Mouse (Mus musculus) urinary bladder, postnatal 14 days (tissue): Measurements from ENCODE around the gene Trim10.
A peak's percentile ranks its signal among the peaks of the same experiment; 100 is the strongest.

Experiments used
- DNase-seq: peaks from one replicate; pipeline ENCODE4 v3.0.0; 2021; ENCODE audit warnings: low spot score

Trim10 gene

DNA sequence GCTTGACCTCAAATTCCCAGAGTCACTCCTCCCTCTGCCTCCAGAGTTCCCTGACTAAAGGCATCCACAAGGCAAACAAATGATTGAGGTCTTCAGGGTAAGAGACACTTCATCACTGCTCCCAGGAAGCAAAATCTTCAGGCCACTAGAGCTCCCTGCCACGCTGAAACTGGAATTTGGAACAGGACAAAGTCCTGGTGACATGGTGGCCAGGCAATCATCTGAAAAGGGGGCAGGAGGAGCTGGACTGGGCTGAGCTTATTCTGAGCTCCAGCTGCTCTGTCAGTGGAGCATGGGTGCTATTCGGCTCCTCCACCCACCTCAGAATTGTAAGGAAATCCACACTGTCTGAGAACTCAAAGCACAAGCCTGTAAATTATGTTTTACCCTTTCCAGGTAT lies 42.7 kb downstream of the Trim10 start:
- no peak for DNase-seq

DNA sequence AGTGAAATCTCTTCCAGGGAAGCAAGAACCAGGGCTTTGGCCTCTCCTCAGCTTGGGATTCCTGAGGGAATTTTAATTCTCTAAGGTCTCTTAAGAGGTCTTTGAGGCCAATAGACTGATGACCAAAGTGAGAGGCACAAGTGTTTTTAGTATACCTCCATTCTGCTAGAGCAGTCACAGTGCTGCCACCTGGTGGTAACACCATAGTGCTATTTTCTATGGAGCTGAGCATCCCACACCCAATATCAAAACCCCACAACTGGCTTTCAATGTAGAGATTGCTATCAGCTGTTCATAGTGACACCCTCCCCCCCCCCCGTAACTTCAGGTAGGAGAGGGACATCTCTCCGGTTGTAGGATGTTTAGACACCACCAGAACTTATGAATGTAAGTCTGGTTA lies 44.7 kb downstream of the Trim10 start:
- DNase-seq = peak; percentile 83

DNA sequence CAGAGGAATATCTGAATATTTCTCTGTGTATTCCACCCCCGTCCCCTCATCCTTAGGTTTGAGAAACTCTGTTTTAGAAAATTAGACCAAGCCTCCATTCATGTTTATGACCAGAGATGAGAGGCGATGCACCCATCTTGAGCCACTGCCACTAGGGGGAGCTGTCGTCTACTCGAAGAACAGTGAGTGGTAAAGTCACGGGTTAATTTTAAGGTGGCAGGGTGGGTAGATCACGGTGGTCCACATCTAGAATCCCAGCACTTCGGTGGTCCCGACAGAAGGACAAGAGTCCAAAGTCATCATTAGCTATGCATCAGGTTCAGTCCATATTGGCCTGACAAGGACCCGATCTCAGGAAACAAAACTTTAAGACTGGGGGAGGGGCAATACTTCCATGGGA lies 45.7 kb downstream of the Trim10 start:
- peak; percentile 66 for DNase-seq

DNA sequence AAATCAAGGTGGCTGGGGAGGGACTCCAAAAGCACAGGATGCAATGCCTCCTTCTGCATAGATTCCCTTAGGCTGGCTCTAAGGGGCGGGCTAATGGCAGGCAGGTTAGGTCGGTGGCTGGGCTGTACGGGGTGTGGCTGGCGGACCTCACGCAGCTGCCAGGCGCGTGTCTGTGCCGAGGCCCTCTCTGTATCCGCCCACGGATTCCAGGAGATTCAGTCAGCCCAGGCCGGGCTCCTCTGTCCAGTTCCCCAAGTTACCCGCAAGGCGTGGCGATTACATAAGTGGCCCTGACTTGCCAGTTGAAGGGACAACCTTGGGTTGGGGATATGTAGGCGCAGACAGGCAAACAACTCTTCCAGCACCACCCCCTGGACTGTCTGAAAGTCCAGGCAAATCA lies 50.9 kb downstream of the Trim10 start:
- DNase-seq = peak; percentile 68

DNA sequence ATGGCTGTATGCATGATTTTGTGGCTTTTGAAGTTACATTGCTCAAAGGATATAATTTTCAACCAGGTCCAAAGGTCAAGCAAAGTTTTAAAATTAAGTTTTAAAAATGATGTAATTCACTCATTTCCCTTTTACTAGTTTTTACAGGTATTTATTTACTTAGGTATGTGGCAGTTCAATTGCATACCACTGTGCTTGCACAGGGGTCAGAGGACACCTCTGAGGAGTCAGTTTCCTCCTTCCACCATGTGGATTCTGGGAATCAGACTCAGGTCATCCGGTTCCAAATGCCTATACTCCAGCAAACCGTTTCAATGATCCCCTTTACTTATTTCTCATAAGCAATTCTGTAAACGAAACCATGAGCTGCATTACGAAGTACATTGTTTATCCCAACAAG lies 53.3 kb downstream of the Trim10 start:
- no peak for DNase-seq

DNA sequence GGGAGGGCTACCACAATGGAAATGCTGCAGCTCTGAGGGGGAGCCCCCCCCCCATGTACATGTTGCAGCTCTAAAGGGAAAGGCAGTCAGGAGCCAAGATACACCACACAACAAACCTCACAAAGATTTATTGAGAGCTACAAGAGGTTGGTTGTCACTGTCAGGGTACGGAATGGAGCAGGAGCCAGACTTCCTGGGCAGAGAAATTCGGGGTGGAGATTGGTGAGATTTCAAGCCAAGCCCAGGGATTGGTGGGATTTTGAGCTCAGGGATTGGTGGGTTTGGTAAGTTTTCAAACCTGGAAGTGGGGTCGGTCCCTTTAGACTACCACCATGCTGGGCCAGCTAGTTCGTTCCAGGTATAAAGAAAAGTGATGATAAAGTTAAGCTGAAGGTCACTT lies 54.1 kb downstream of the Trim10 start:
- no peak for DNase-seq
